In genomic region chr10:44266561-44266960, GRCm38 (mm10) we compare ENCODE assay signal across 10 mouse cellular contexts. TPM values are rescaled to one million over a fixed set of nuclear protein-coding genes. Genes with fewer than 3 reads are reported as not detected.
A peak's percentile ranks its signal among the peaks of the same experiment; 100 is the strongest.
DNase-seq lines count a peak whose midpoint lies in the region; ATAC-seq and TF ChIP-seq lines count a peak whose summit lies in the region.
"Had no signal": no experiment of that assay in that cellular context is flagged by ENCODE, and none has a peak within 500 bp of the region (broad histone marks: within the 10 kb centered on the region; RNA-seq: fewer than 3 reads in every experiment).

No protein-coding gene starts in this region.

- TF ChIP-seq CTCF in liver, postnatal 0 days (IDR thresholded peaks at IDR 0.05; ENCODE audit: low read depth): no peak
- no peak for TF ChIP-seq CTCF in intestine, postnatal 0 days (IDR thresholded peaks at IDR 0.05; ENCODE audit: low read depth)
- TF ChIP-seq CTCF in stomach, postnatal 0 days (IDR thresholded peaks at IDR 0.05; ENCODE audit: low read depth): no peak

- intact Hi-C loops in left cerebral cortex, postnatal 10 days (cut with DNase I): no loop called here

- H3K36me3 ChIP-seq in liver, embryonic 11.5 days (ENCODE audit: control insufficient read depth, insufficient read depth, low read length): no peaks in the 10 kb centered on the region
- no peaks in the 10 kb centered on the region for H3K36me3 ChIP-seq in liver, postnatal 0 days (replicated peaks; ENCODE audit: insufficient read depth, low read length)
- no peaks in the 10 kb centered on the region for H3K36me3 ChIP-seq in intestine, postnatal 0 days (ENCODE audit: control insufficient read depth, insufficient read depth)
- H3K36me3 ChIP-seq in liver, embryonic 12.5 days: no peaks in the 10 kb centered on the region
- H3K36me3 ChIP-seq in stomach, postnatal 0 days (ENCODE audit: control insufficient read depth, insufficient read depth, low read length): no peaks in the 10 kb centered on the region
- H3K36me3 ChIP-seq: heart, embryonic 15.5 days had no signal

- TF ChIP-seq EP300 in liver, postnatal 0 days (IDR thresholded peaks at IDR 0.05; ENCODE audit: low read depth): no peak
- TF ChIP-seq EP300 in stomach, postnatal 0 days (optimal IDR thresholded peaks at IDR 0.05): no peak

- peak overlapping the region; percentile 85; the same call in 1 of the 2 replicates for H3K4me3 ChIP-seq in liver, embryonic 11.5 days (ENCODE audit: low read depth, low read length)
- no peak overlapping the region for H3K4me3 ChIP-seq in liver, postnatal 0 days (ENCODE audit: low read depth, low read length)
- no peak overlapping the region for H3K4me3 ChIP-seq in intestine, postnatal 0 days (ENCODE audit: low read depth, low read length)
- peak overlapping the region; percentile 86; the same call in 1 of the 2 replicates for H3K4me3 ChIP-seq in liver, embryonic 12.5 days
- no peak overlapping the region for H3K4me3 ChIP-seq in stomach, postnatal 0 days (ENCODE audit: low read depth, low read length)

- no peaks in the 10 kb centered on the region for H3K27me3 ChIP-seq in liver, embryonic 11.5 days (replicated peaks; ENCODE audit: control insufficient read depth, insufficient read depth, low read length)
- H3K27me3 ChIP-seq in liver, postnatal 0 days (ENCODE audit: insufficient read depth, low read length): no peaks in the 10 kb centered on the region
- no peaks in the 10 kb centered on the region for H3K27me3 ChIP-seq in intestine, postnatal 0 days (replicated peaks; ENCODE audit: control insufficient read depth, insufficient read depth, low read length)
- H3K27me3 ChIP-seq in liver, embryonic 12.5 days (replicated peaks): no peaks in the 10 kb centered on the region
- H3K27me3 ChIP-seq in stomach, postnatal 0 days (ENCODE audit: control insufficient read depth, insufficient read depth, low read length): no peaks in the 10 kb centered on the region
- H3K27me3 ChIP-seq: heart, embryonic 15.5 days had no signal

- H3K27ac ChIP-seq in liver, embryonic 11.5 days (ENCODE audit: low read depth, low read length): no peak overlapping the region
- H3K27ac ChIP-seq in liver, postnatal 0 days (ENCODE audit: low read depth): no peak overlapping the region
- no peak overlapping the region for H3K27ac ChIP-seq in intestine, postnatal 0 days (ENCODE audit: low read depth, low read length)
- H3K27ac ChIP-seq in liver, embryonic 12.5 days: no peak overlapping the region
- H3K27ac ChIP-seq in stomach, postnatal 0 days (replicated peaks): peak overlapping the region; percentile 40; the same call in 1 of the 2 replicates
- H3K27ac ChIP-seq: heart, embryonic 15.5 days had no signal

- H3K9me3 ChIP-seq in liver, embryonic 11.5 days (ENCODE audit: control insufficient read depth, low read length): no peaks in the 10 kb centered on the region
- H3K9me3 ChIP-seq in liver, postnatal 0 days (ENCODE audit: low read length): no peaks in the 10 kb centered on the region
- H3K9me3 ChIP-seq in intestine, postnatal 0 days (ENCODE audit: control insufficient read depth): no peaks in the 10 kb centered on the region
- no peaks in the 10 kb centered on the region for H3K9me3 ChIP-seq in liver, embryonic 12.5 days (replicated peaks)
- no peaks in the 10 kb centered on the region for H3K9me3 ChIP-seq in stomach, postnatal 0 days (ENCODE audit: control insufficient read depth, low read length)
- H3K9me3 ChIP-seq: heart, embryonic 15.5 days had no signal

- ATAC-seq in liver, embryonic 11.5 days (replicated peaks; ENCODE audit: low FRiP score): no peak
- no peak for ATAC-seq in liver, postnatal 0 days
- no peak for ATAC-seq in intestine, postnatal 0 days
- ATAC-seq in liver, embryonic 12.5 days: no peak
- no peak for ATAC-seq in stomach, postnatal 0 days (ENCODE audit: low FRiP score, low TSS enrichment)

- DNase-seq in liver, embryonic 11.5 days (ENCODE audit: low spot score): no peak
- DNase-seq in liver, postnatal 0 days: no peak
- peak; percentile 40 for DNase-seq in stomach, postnatal 0 days (ENCODE audit: low spot score)
- DNase-seq in left cerebral cortex, postnatal 10 days (ENCODE audit: extremely low spot score in 1 of 2, low spot score in 2 of 2): no peak
- no peak for DNase-seq in thymus, postnatal 36 days
- DNase-seq: right cerebral cortex, adult 18-20 months; thymus, adult 18-20 months had no signal

- peaks cover 15% of the 10 kb centered on the region for H3K4me1 ChIP-seq in liver, embryonic 11.5 days (replicated peaks; ENCODE audit: control insufficient read depth, insufficient read depth, low read length)
- peaks cover 23% of the 10 kb centered on the region for H3K4me1 ChIP-seq in liver, postnatal 0 days (ENCODE audit: insufficient read depth)
- H3K4me1 ChIP-seq in intestine, postnatal 0 days (replicated peaks; ENCODE audit: control insufficient read depth, insufficient read depth, low read length): 0 out of 2 replicates have a peak, but pooled peaks cover 7% of the 10 kb centered on the region
- peaks cover 26% of the 10 kb centered on the region for H3K4me1 ChIP-seq in liver, embryonic 12.5 days
- H3K4me1 ChIP-seq in stomach, postnatal 0 days (replicated peaks; ENCODE audit: control insufficient read depth, insufficient read depth): peaks cover 6% of the 10 kb centered on the region

- peak overlapping the region; percentile 71 for H3K4me2 ChIP-seq in liver, embryonic 11.5 days
- no peak overlapping the region for H3K4me2 ChIP-seq in liver, postnatal 0 days (ENCODE audit: low read depth, low read length)
- H3K4me2 ChIP-seq in intestine, postnatal 0 days (replicated peaks; ENCODE audit: low read depth): peak overlapping the region; percentile 84
- H3K4me2 ChIP-seq in liver, embryonic 12.5 days: peak overlapping the region; percentile 78
- peak overlapping the region; percentile 75; the same call in 1 of the 2 replicates for H3K4me2 ChIP-seq in stomach, postnatal 0 days (replicated peaks; ENCODE audit: low read depth)

- no peak overlapping the region for H3K9ac ChIP-seq in liver, embryonic 11.5 days (ENCODE audit: low read depth, low read length)
- no peak overlapping the region for H3K9ac ChIP-seq in liver, postnatal 0 days (replicated peaks)
- H3K9ac ChIP-seq in intestine, postnatal 0 days (ENCODE audit: low read depth, low read length): no peak overlapping the region
- H3K9ac ChIP-seq in liver, embryonic 12.5 days: no peak overlapping the region
- H3K9ac ChIP-seq in stomach, postnatal 0 days (ENCODE audit: low read length): no peak overlapping the region

RNA-seq across cellular contexts. Expression of gene Atg5, which starts 1.6 kb away (rescaled TPM):
- 41.2 and 46.8 TPM in 2 replicates for polyA plus RNA-seq in liver, embryonic 11.5 days (2014; fragmentation: Nextera tagmentation; extraction: Ambion mirVana)
- polyA plus RNA-seq in liver, postnatal 0 days (2015; fragmentation: Nextera tagmentation; extraction: Ambion mirVana): 26.6 and 26.7 TPM in 2 replicates
- 53.5 and 57.2 TPM in 2 replicates for polyA plus RNA-seq in intestine, postnatal 0 days (2015; fragmentation: Nextera tagmentation; extraction: Ambion mirVana)
- 22.2 and 26.9 TPM in 2 replicates for polyA plus RNA-seq in liver, embryonic 12.5 days (2016; fragmentation: Nextera tagmentation; extraction: Ambion mirVana)
- polyA plus RNA-seq in stomach, postnatal 0 days (2015; fragmentation: Nextera tagmentation; extraction: Ambion mirVana): 36.5 and 37.5 TPM in 2 replicates
- 10 to 100 TPM; 20.8 to 22.9 TPM for total RNA-seq in left cerebral cortex, postnatal 10 days (2021)

Comparison
In these comparisons a context has a peak if more than half of its experiments do, and no peak if none do; other contexts are left out.
1. H3K4me3 ChIP-seq: peak in liver, embryonic 11.5 days (single experiment) and liver, embryonic 12.5 days (single experiment); none in liver, postnatal 0 days (single experiment), intestine, postnatal 0 days (single experiment) and stomach, postnatal 0 days (single experiment).